Mouse (Mus musculus) megakaryocyte, embryonic 14.5 days (primary cell): ENCODE data around the gene Tmem131l. TPM values are rescaled to one million over a fixed set of nuclear protein-coding genes. Genes with fewer than 3 reads are reported as not detected.

ENCODE experiments used
- H3K27me3 ChIP-seq: replicated peaks from 2 replicates; pipeline ENCODE3; 2012; ENCODE audit warnings: inconsistent platforms
- H3K36me3 ChIP-seq: replicated peaks from 2 replicates; pipeline ENCODE3; 2012; ENCODE audit warnings: low read length, inconsistent platforms, mixed read lengths
- H3K4me1 ChIP-seq: 2 replicates; pipeline ENCODE4 v1.6.1; 2012; ENCODE audit warnings: inconsistent platforms
- H3K4me3 ChIP-seq: replicated peaks from 2 replicates; pipeline ENCODE3; 2012; ENCODE audit warnings: moderate library complexity, mild to moderate bottlenecking, inconsistent platforms
- H3K9me3 ChIP-seq: 2 replicates; pipeline ENCODE4 v1.6.1; 2012; ENCODE audit warnings: inconsistent platforms
- FLI1 ChIP-seq: IDR thresholded peaks from 2 replicates; pipeline ENCODE4 v1.6.1; 2012; ENCODE audit warnings: low read length, inconsistent platforms, mixed read lengths
- GATA1 ChIP-seq: IDR thresholded peaks from 3 replicates; pipeline ENCODE4 v1.6.1; 2012; ENCODE audit warnings: mixed read lengths, low read length, inconsistent platforms, borderline replicate concordance
- polyA plus RNA-seq: library from polyadenylated mRNA; stranded (reverse); fragments of >175 nt; gene quantifications from 2 replicates; pipeline ENCODE4 v1.2.3, GENCODE M21; 2012; ENCODE audit warnings: low replicate concordance; ENCODE audit not compliant: insufficient read depth

The Tmem131l gene
- polyA plus RNA-seq, 1 experiment: 75.9 TPM

- H3K9me3 ChIP-seq: no peaks in the 10 kb centered on the region
- TF ChIP-seq GATA1 (no peak), FLI1 (no peak)
- H3K36me3 ChIP-seq: peaks cover 80% of the 10 kb centered on the region
- no peak overlapping the region for H3K4me3 ChIP-seq
- H3K27me3 ChIP-seq: no peaks in the 10 kb centered on the region
- peaks cover 75% of the 10 kb centered on the region for H3K4me1 ChIP-seq
Observed at GRCm38 (mm10) chr3:84020528-84020927, 19.4 kb downstream of the Tmem131l start.

GRCm38 (mm10) chr3:84015484-84016016, 24.4 kb downstream of the Tmem131l start:
- Histone ChIP-seq H3K36me3 (peaks cover 82% of the 10 kb centered on the region), H3K9me3 (peaks cover 13% of the 10 kb centered on the region), H3K4me1 (peaks cover 54% of the 10 kb centered on the region), H3K4me3 (peak overlapping the region; percentile 18), H3K27me3 (no peaks in the 10 kb centered on the region)
- TF ChIP-seq GATA1 (no peak), FLI1 (no peak)

- Histone ChIP-seq H3K4me1 (peaks cover 62% of the 10 kb centered on the region), H3K4me3 (no peak overlapping the region)
Observed at GRCm38 (mm10) chr3:84010995-84011663, 28.8 kb downstream of the Tmem131l start.

GRCm38 (mm10) chr3:84005989-84006388, 34.0 kb downstream of the Tmem131l start:
- peaks cover 72% of the 10 kb centered on the region for H3K4me1 ChIP-seq
- H3K36me3 ChIP-seq: peaks cover 85% of the 10 kb centered on the region
- no peaks in the 10 kb centered on the region for H3K9me3 ChIP-seq
- H3K4me3 ChIP-seq: no peak overlapping the region
- TF ChIP-seq FLI1 (no peak), GATA1 (no peak)
- H3K27me3 ChIP-seq: no peaks in the 10 kb centered on the region

More at GRCm38 (mm10) chr3:84010995-84011663, 28.8 kb downstream of the Tmem131l start:
- H3K9me3 ChIP-seq: peaks cover 13% of the 10 kb centered on the region
- H3K27me3 ChIP-seq: no peaks in the 10 kb centered on the region
- TF ChIP-seq GATA1 (no peak), FLI1 (no peak)
- H3K36me3 ChIP-seq: peaks cover 91% of the 10 kb centered on the region

DNA sequence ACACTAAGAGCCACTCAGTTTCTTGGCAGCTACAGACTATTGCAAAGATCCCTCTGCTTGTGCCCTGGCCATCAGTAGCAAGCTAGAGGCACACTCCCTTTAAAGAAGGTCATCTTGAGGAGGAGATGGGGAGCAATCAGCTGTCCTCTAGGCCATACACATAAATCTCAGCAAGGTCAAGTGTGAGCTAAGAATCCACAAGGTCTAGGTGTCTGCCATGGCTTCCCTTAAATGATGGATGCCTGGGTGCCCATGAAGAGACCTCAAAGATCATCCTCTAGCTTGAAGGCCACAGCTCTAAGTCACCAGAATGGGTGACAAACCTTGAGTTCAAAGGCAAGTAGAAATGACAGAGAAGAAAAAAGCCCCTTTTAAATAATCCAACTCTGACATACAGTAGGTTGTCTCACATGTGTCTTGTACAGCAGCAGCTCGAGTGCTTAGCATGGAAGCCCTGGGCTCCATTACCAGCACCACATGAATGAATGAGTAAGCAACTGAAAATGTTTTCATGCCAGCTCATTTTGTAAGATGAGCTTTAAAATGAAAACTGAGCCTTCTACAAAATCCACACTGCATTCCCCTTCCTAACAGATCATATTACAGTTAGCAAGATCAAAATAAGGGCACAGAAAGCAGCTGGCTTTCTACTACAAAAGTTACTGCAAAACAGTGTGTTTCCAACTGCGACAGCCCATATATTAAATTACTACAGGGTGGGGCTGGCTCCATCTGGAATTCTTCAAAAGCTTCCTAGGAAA, 35.5 kb downstream of the Tmem131l start:
- Histone ChIP-seq H3K4me3 (no peak overlapping the region), H3K36me3 (peaks cover 85% of the 10 kb centered on the region)
- TF ChIP-seq GATA1: no peak
- TF ChIP-seq FLI1: no peak

DNA sequence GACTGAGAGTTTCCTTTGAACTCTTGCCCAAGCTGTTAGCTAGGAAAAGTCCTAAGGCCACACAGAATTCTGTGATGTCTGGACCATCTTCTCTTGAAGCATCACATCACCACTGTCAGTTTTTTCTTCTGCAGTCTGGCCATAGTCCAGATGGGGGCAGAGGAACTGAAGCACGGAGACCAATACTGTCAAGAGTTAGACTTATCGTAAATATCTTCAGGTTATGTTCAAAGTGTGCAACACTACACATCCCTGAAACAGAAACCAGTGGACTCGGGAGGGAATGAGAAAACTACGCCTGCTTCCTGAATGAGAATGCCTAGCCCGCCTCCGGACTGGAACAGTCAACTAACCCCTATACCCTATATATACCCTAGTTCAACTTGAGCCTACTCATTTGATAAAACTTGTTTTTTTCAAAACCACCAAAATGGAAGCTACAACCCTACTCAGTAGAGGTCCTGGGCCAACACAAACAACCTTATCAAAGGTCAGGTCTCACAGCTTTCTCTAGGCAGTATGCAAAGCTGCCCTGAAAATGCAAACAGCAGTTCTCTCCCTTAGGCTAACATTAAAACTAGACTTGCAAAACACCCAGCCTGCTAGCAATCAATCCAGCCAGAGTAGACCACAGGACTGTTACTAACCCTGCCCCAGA, 37.4 kb downstream of the Tmem131l start:
- peaks cover 76% of the 10 kb centered on the region for H3K36me3 ChIP-seq
- H3K4me3 ChIP-seq: no peak overlapping the region
- TF ChIP-seq FLI1 (no peak), GATA1 (no peak)
- peaks cover 64% of the 10 kb centered on the region for H3K4me1 ChIP-seq
- H3K9me3 ChIP-seq: no peaks in the 10 kb centered on the region
- H3K27me3 ChIP-seq: no peaks in the 10 kb centered on the region

More for the DNA sequence above, 35.5 kb downstream of the Tmem131l start:
- Histone ChIP-seq H3K27me3 (no peaks in the 10 kb centered on the region), H3K4me1 (peaks cover 68% of the 10 kb centered on the region), H3K9me3 (no peaks in the 10 kb centered on the region)

GRCm38 (mm10) chr3:83997563-83997962, 42.4 kb downstream of the Tmem131l start:
- H3K4me3 ChIP-seq: no peak overlapping the region
- peaks cover 77% of the 10 kb centered on the region for H3K36me3 ChIP-seq
- H3K9me3 ChIP-seq: no peaks in the 10 kb centered on the region
- no peaks in the 10 kb centered on the region for H3K27me3 ChIP-seq
- TF ChIP-seq GATA1: no peak
- no peak for TF ChIP-seq FLI1
- H3K4me1 ChIP-seq: peaks cover 78% of the 10 kb centered on the region

- Histone ChIP-seq H3K4me3 (no peak overlapping the region), H3K27me3 (no peaks in the 10 kb centered on the region), H3K9me3 (no peaks in the 10 kb centered on the region), H3K4me1 (peaks cover 74% of the 10 kb centered on the region), H3K36me3 (peaks cover 72% of the 10 kb centered on the region)
- no peak for TF ChIP-seq FLI1
- no peak for TF ChIP-seq GATA1
Observed at GRCm38 (mm10) chr3:83997036-83997435, 42.9 kb downstream of the Tmem131l start.

- H3K4me1 ChIP-seq: peaks cover 78% of the 10 kb centered on the region
- H3K4me3 ChIP-seq: no peak overlapping the region
- H3K9me3 ChIP-seq: no peaks in the 10 kb centered on the region
- TF ChIP-seq GATA1 (no peak), FLI1 (no peak)
- peaks cover 69% of the 10 kb centered on the region for H3K36me3 ChIP-seq
- no peaks in the 10 kb centered on the region for H3K27me3 ChIP-seq
Observed at GRCm38 (mm10) chr3:83996086-83996485, 43.9 kb downstream of the Tmem131l start.
